Mouse (Mus musculus) E14TG2a.4 (cell line): ENCODE data around the gene Fbxo9.
A peak's percentile ranks its signal among the peaks of the same experiment; 100 is the strongest.

ENCODE experiments used
- H3K27me3 ChIP-seq: 2 replicates; pipeline ENCODE4 v1.6.1; 2014; ENCODE audit warnings: low read length, control low read depth; ENCODE audit not compliant: insufficient read depth
- H3K36me3 ChIP-seq: 2 replicates; pipeline ENCODE4 v1.6.1; 2014; ENCODE audit warnings: low read length, control low read depth; ENCODE audit not compliant: insufficient read depth
- H3K4me1 ChIP-seq: replicated peaks from 2 replicates; pipeline ENCODE4 v1.6.1; 2014; ENCODE audit warnings: low read depth, low read length, control low read depth
- H3K4me3 ChIP-seq: replicated peaks from 2 replicates; pipeline ENCODE4 v1.5.1; 2014; ENCODE audit warnings: mild to moderate bottlenecking, low read length
- H3K9me3 ChIP-seq: 2 replicates; pipeline ENCODE4 v1.6.1; 2014; ENCODE audit warnings: low read length, control low read depth
- CTCF ChIP-seq: conservative IDR thresholded peaks from 2 replicates; pipeline ENCODE4 v1.5.1; 2014; ENCODE audit warnings: low read length
- NANOG ChIP-seq: IDR thresholded peaks from 2 replicates; pipeline ENCODE4 v1.6.1; 2014; ENCODE audit warnings: borderline replicate concordance, low read length, mixed read lengths
- POU5F1 ChIP-seq: IDR thresholded peaks from 2 replicates; pipeline ENCODE4 v1.6.1; 2014; ENCODE audit warnings: low read length, borderline replicate concordance

Fbxo9 gene

GRCm38 (mm10) chr9:78113538-78113885 is 4.6 kb upstream of the Fbxo9 start:
- H3K4me3 ChIP-seq: peak overlapping the region; percentile 95
- H3K27me3 ChIP-seq: no peaks in the 10 kb centered on the region
- peaks cover 27% of the 10 kb centered on the region for H3K4me1 ChIP-seq
- TF ChIP-seq NANOG (no peak), CTCF (no peak), POU5F1 (no peak)
- peaks cover 3% of the 10 kb centered on the region; the same call in 1 of the 2 replicates for H3K36me3 ChIP-seq
- no peaks in the 10 kb centered on the region for H3K9me3 ChIP-seq

- H3K27me3 ChIP-seq: peaks cover 3% of the 10 kb centered on the region
- no peaks in the 10 kb centered on the region for H3K36me3 ChIP-seq
- no peak for TF ChIP-seq NANOG
- peak; percentile 39 for TF ChIP-seq CTCF
- no peak for TF ChIP-seq POU5F1
- H3K4me1 ChIP-seq: peaks cover 28% of the 10 kb centered on the region
- H3K4me3 ChIP-seq: peak overlapping the region; percentile 95
- H3K9me3 ChIP-seq: no peaks in the 10 kb centered on the region
Observed at GRCm38 (mm10) chr9:78112770-78113537, 4.1 kb upstream of the Fbxo9 start.

DNA sequence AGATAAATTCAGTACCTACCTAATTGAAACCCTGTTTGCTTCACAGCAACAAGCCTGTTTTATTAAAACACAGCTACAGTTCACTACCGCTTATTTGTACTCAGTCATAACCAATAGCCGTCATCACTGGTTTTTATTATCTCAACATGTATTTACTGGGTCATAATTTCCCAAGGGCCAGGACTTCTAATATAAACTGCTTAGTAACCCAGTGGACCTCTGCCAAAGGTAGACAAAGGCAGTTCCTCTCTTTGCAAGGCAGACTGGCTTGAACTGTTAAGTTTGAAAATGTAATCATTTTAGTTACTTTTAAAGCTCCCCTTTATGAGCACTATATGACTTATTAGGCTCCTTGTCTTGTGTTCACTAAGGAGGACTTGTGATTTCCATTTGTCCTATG is 2.6 kb upstream of the Fbxo9 start:
- Histone ChIP-seq H3K36me3 (peaks cover 3% of the 10 kb centered on the region), H3K9me3 (no peaks in the 10 kb centered on the region), H3K4me3 (no peak overlapping the region), H3K27me3 (peaks cover 12% of the 10 kb centered on the region), H3K4me1 (peaks cover 43% of the 10 kb centered on the region)
- TF ChIP-seq POU5F1: no peak
- no peak for TF ChIP-seq CTCF
- no peak for TF ChIP-seq NANOG

- H3K36me3 ChIP-seq: peaks cover 13% of the 10 kb centered on the region
- TF ChIP-seq POU5F1 (no peak), NANOG (no peak), CTCF (no peak)
- H3K9me3 ChIP-seq: no peaks in the 10 kb centered on the region
- peak overlapping the region; percentile 92 for H3K4me3 ChIP-seq
- H3K27me3 ChIP-seq: peaks cover 21% of the 10 kb centered on the region
- peaks cover 50% of the 10 kb centered on the region for H3K4me1 ChIP-seq
Observed at GRCm38 (mm10) chr9:78109656-78110055, 791 bp upstream of the Fbxo9 start.

DNA sequence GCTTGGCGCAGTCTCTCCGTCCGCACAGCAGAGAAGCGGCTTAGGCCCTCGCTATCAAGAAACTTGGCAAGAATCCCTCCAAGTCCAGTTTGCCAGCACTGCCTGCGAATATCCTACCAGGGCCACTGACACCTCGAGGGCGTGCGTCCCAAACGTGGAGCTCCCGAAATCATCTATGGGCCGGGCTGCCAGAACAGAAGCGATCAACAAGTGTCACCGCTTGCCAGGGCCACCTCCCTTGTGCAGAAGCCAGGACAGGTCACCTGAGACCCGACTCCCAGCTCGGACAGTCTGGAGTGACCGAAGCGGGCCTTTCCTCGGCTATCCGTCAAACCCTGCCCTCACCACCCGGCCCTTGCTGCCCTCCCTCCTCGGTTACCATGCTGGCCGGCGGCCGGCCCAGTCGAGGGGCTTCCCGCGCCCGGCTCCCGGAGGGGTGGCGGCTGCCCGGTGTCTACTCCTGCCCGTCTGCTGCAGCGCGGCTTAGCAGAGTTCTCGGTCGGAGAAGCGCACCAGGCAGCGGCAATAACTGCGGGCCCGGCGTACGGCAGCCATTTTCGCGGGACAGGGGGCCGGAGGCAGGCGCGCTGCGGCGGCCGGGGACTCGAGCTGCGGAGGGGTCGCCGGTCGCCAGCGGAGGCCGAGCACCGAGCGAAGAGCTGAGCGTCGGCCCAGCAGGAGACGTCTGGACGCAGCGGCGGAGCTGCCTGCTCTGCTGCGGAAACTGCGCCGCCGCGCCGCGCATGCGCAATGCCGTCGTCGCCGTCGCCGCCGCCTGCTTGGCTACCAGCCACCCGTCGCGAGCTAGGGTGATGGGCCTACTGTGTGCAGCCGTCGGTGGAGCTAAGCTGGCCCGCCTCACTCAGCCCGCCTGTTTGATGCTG is 711 bp downstream of the Fbxo9 start:
- no peaks in the 10 kb centered on the region for H3K9me3 ChIP-seq
- H3K36me3 ChIP-seq: peaks cover 16% of the 10 kb centered on the region
- H3K4me3 ChIP-seq: peak overlapping the region; percentile 92
- TF ChIP-seq CTCF (no peak), NANOG (no peak), POU5F1 (no peak)
- H3K27me3 ChIP-seq: peaks cover 21% of the 10 kb centered on the region
- peaks cover 52% of the 10 kb centered on the region for H3K4me1 ChIP-seq

- Histone ChIP-seq H3K4me1 (peaks cover 57% of the 10 kb centered on the region), H3K36me3 (peaks cover 18% of the 10 kb centered on the region), H3K27me3 (peaks cover 21% of the 10 kb centered on the region), H3K4me3 (peak overlapping the region; percentile 92), H3K9me3 (no peaks in the 10 kb centered on the region)
- TF ChIP-seq CTCF (no peak), NANOG (no peak), POU5F1 (no peak)
Observed at GRCm38 (mm10) chr9:78107582-78107911, 1.3 kb downstream of the Fbxo9 start.

DNA sequence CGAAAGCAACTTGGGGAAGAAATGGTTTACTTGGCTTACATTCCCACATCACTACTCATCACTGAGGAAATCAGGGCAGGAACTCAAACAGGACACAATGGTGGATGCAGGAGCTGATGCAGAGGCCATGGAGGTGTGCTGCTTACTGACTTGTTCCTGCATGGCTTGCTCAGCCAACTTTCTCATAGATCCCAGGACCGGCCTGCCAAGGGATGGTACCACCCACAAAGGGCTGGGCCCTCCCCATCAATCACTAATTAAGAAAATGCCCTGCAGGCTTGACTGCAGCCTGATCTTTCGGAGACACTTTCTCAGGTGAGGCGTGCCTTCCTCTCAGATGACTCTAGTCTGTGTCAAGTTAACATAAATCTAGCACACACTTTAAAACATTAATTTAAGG is 2.0 kb downstream of the Fbxo9 start:
- Histone ChIP-seq H3K4me1 (peaks cover 61% of the 10 kb centered on the region), H3K27me3 (peaks cover 21% of the 10 kb centered on the region), H3K4me3 (no peak overlapping the region), H3K9me3 (no peaks in the 10 kb centered on the region), H3K36me3 (peaks cover 21% of the 10 kb centered on the region)
- no peak for TF ChIP-seq NANOG
- TF ChIP-seq CTCF: no peak
- no peak for TF ChIP-seq POU5F1

GRCm38 (mm10) chr9:78105501-78105932 is 3.3 kb downstream of the Fbxo9 start:
- Histone ChIP-seq H3K4me3 (no peak overlapping the region), H3K27me3 (peaks cover 21% of the 10 kb centered on the region), H3K9me3 (no peaks in the 10 kb centered on the region), H3K36me3 (peaks cover 29% of the 10 kb centered on the region), H3K4me1 (peaks cover 61% of the 10 kb centered on the region)
- TF ChIP-seq POU5F1 (no peak), CTCF (no peak), NANOG (no peak)
